In the genomic region with DNA sequence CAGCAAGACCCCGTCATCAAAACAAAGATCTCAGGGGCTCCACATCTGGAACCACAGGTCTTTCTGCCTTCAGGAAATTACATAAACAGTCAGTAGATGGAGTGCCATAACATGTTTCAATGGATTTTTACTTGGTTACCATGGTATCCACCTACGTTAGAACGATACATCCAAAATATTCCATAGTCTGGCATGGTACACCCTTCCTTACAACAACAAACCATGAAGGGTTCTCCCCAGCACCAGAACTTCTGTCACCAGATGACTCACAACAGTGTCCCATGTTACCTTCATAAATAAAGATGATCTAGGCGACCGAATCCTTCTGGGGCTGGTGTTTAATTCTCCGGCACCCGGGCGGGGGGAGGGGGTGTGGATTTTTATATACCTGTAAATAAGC, we compare ENCODE assay signal across 28 mouse cellular contexts. TPM values are rescaled to one million over a fixed set of nuclear protein-coding genes. Genes with fewer than 3 reads are reported as not detected.
A peak's percentile ranks its signal among the peaks of the same experiment; 100 is the strongest.
DNase-seq lines count a peak whose midpoint lies in the region; ATAC-seq and TF ChIP-seq lines count a peak whose summit lies in the region.
"Had no signal": no experiment of that assay in that cellular context is flagged by ENCODE, and none has a peak within 500 bp of the region (broad histone marks: within the 10 kb centered on the region; RNA-seq: fewer than 3 reads in every experiment).

No protein-coding gene starts in this region.

- peak; percentile 64 for DNase-seq in heart, adult 11 months
- DNase-seq in limb, embryonic 10.5 days (ENCODE audit: low spot score), result no peak
- DNase-seq in left cerebral cortex, adult 2 months (ENCODE audit: extremely low spot score in 1 of 2, low spot score in 2 of 2), result no peak
- no peak for DNase-seq in adrenal gland, postnatal 36 days
- DNase-seq: adrenal gland, postnatal 14 days; cerebellum, adult 18-20 months; cerebellum, postnatal 10 days; heart, postnatal 14 days; kidney, adult 11 months; kidney, postnatal 25 days; lung, embryonic 14.5 days; lung, postnatal 14 days; midbrain, embryonic 14.5 days; retina, postnatal 1 day had no signal

- intact Hi-C loops in left cerebral cortex, adult 2 months (cut with DNase I), result loop anchor here (5.0 kb wide), 1 partner anchor 37 kb away; no protein-coding TSS in a partner anchor

- H3K27me3 ChIP-seq in heart, embryonic 12.5 days (replicated peaks), result no peaks in the 10 kb centered on the region
- no peaks in the 10 kb centered on the region for H3K27me3 ChIP-seq in limb, embryonic 12.5 days
- H3K27me3 ChIP-seq in limb, embryonic 10.5 days (ENCODE audit: low read depth, poor library complexity, severe bottlenecking), result no peaks in the 10 kb centered on the region
- H3K27me3 ChIP-seq in limb, embryonic 13.5 days, result no peaks in the 10 kb centered on the region
- H3K27me3 ChIP-seq: embryonic facial prominence, embryonic 13.5 days; hindbrain, embryonic 15.5 days; kidney, embryonic 15.5 days; limb, embryonic 15.5 days; liver, embryonic 15.5 days; neural tube, embryonic 15.5 days had no signal

- ATAC-seq in heart, embryonic 12.5 days (ENCODE audit: insufficient number of reproducible peaks, low FRiP score), result no peak
- ATAC-seq in limb, embryonic 12.5 days (ENCODE audit: insufficient number of reproducible peaks, insufficient read depth, low FRiP score, low TSS enrichment, low read depth), result no peak
- no peak for ATAC-seq in limb, embryonic 13.5 days (ENCODE audit: low FRiP score, low read depth)
- ATAC-seq: CD4-positive, CD25-positive, alpha-beta regulatory T cell, adult 4 months; forebrain, embryonic 16.5 days; inflammation-experienced regulatory T-cells, adult 6 months had no signal

- WGBS in heart, embryonic 12.5 days, result 88% methylated on average over 8 of the region's 8 CpGs
- WGBS in limb, embryonic 12.5 days, result 83% methylated on average over 8 of the region's 8 CpGs
- WGBS in limb, embryonic 10.5 days, result 94% methylated on average over 8 of the region's 8 CpGs
- 72% methylated on average over 8 of the region's 8 CpGs for WGBS in limb, embryonic 13.5 days

- H3K4me2 ChIP-seq in heart, embryonic 12.5 days, result no peak overlapping the region
- H3K4me2 ChIP-seq in limb, embryonic 12.5 days, result no peak overlapping the region
- H3K4me2 ChIP-seq in limb, embryonic 13.5 days (replicated peaks), result no peak overlapping the region
- H3K4me2 ChIP-seq: embryonic facial prominence, embryonic 13.5 days; hindbrain, embryonic 15.5 days; kidney, embryonic 15.5 days; limb, embryonic 15.5 days; liver, embryonic 15.5 days; lung, embryonic 14.5 days; neural tube, embryonic 15.5 days had no signal

- H3K27ac ChIP-seq in heart, embryonic 12.5 days (ENCODE audit: poor library complexity, severe bottlenecking), result no peak overlapping the region
- 0 out of 2 replicates have a peak overlapping the region, but pooled peaks have one; percentile 7 for H3K27ac ChIP-seq in limb, embryonic 12.5 days
- H3K27ac ChIP-seq in limb, embryonic 10.5 days, result no peak overlapping the region
- H3K27ac ChIP-seq in left cerebral cortex, adult 2 months, result peak overlapping the region; percentile 76
- H3K27ac ChIP-seq in limb, embryonic 13.5 days, result 0 out of 2 replicates have a peak overlapping the region, but pooled peaks have one; percentile 44
- H3K27ac ChIP-seq: embryonic facial prominence, embryonic 13.5 days; forebrain, embryonic 10.5 days; hindbrain, embryonic 10.5 days; hindbrain, embryonic 15.5 days; kidney, embryonic 15.5 days; limb, embryonic 15.5 days; liver, embryonic 15.5 days; neural tube, embryonic 15.5 days had no signal

- no peaks in the 10 kb centered on the region for H3K36me3 ChIP-seq in heart, embryonic 12.5 days
- no peaks in the 10 kb centered on the region for H3K36me3 ChIP-seq in limb, embryonic 12.5 days
- H3K36me3 ChIP-seq in limb, embryonic 10.5 days, result peaks cover 4% of the 10 kb centered on the region; the same call in 1 of the 2 replicates
- H3K36me3 ChIP-seq in limb, embryonic 13.5 days, result no peaks in the 10 kb centered on the region
- H3K36me3 ChIP-seq: embryonic facial prominence, embryonic 13.5 days; hindbrain, embryonic 15.5 days; kidney, embryonic 15.5 days; limb, embryonic 15.5 days; neural tube, embryonic 15.5 days had no signal

- TF ChIP-seq CTCF in left cerebral cortex, adult 2 months (IDR thresholded peaks at IDR 0.05), result peak; percentile 1

- no peak overlapping the region for H3K4me3 ChIP-seq in heart, embryonic 12.5 days
- no peak overlapping the region for H3K4me3 ChIP-seq in limb, embryonic 12.5 days (replicated peaks)
- H3K4me3 ChIP-seq in limb, embryonic 10.5 days, result no peak overlapping the region
- no peak overlapping the region for H3K4me3 ChIP-seq in left cerebral cortex, adult 2 months
- no peak overlapping the region for H3K4me3 ChIP-seq in limb, embryonic 13.5 days
- H3K4me3 ChIP-seq: embryonic facial prominence, embryonic 13.5 days; forebrain, embryonic 10.5 days; hindbrain, embryonic 10.5 days; hindbrain, embryonic 15.5 days; kidney, embryonic 15.5 days; limb, embryonic 15.5 days; liver, embryonic 15.5 days; neural tube, embryonic 15.5 days had no signal

- H3K4me1 ChIP-seq in heart, embryonic 12.5 days (replicated peaks), result peaks cover 47% of the 10 kb centered on the region
- H3K4me1 ChIP-seq in limb, embryonic 12.5 days (replicated peaks), result peaks cover 45% of the 10 kb centered on the region
- H3K4me1 ChIP-seq in limb, embryonic 10.5 days, result peaks cover 31% of the 10 kb centered on the region
- H3K4me1 ChIP-seq in limb, embryonic 13.5 days, result peaks cover 52% of the 10 kb centered on the region

- H3K9me3 ChIP-seq in heart, embryonic 12.5 days (replicated peaks), result no peaks in the 10 kb centered on the region
- no peaks in the 10 kb centered on the region for H3K9me3 ChIP-seq in limb, embryonic 12.5 days
- H3K9me3 ChIP-seq in limb, embryonic 10.5 days (replicated peaks), result no peaks in the 10 kb centered on the region
- no peaks in the 10 kb centered on the region for H3K9me3 ChIP-seq in limb, embryonic 13.5 days
- H3K9me3 ChIP-seq: embryonic facial prominence, embryonic 13.5 days; forebrain, embryonic 10.5 days; hindbrain, embryonic 10.5 days; hindbrain, embryonic 15.5 days; kidney, embryonic 15.5 days; limb, embryonic 15.5 days; liver, embryonic 15.5 days; neural tube, embryonic 15.5 days had no signal

- no peak overlapping the region for H3K9ac ChIP-seq in heart, embryonic 12.5 days
- H3K9ac ChIP-seq in limb, embryonic 12.5 days (replicated peaks), result no peak overlapping the region
- H3K9ac ChIP-seq in limb, embryonic 13.5 days, result no peak overlapping the region
- H3K9ac ChIP-seq: embryonic facial prominence, embryonic 13.5 days; hindbrain, embryonic 15.5 days; kidney, embryonic 15.5 days; limb, embryonic 15.5 days; liver, embryonic 15.5 days; lung, embryonic 14.5 days; neural tube, embryonic 15.5 days had no signal

RNA-seq across cellular contexts. Expression of a gene that starts 5.6 kb away (rescaled TPM):
- 37.5 and 38.5 TPM in 2 replicates for polyA plus RNA-seq in heart, embryonic 12.5 days (2016; fragmentation: Nextera tagmentation; extraction: Ambion mirVana)
- polyA plus RNA-seq in limb, embryonic 12.5 days (2016; fragmentation: Nextera tagmentation; extraction: Ambion mirVana), result 50.7 and 52.7 TPM in 2 replicates
- polyA plus RNA-seq in limb, embryonic 10.5 days (2016; fragmentation: Nextera tagmentation; extraction: Ambion mirVana), result 51.4 and 55.6 TPM in 2 replicates
- total RNA-seq in left cerebral cortex, adult 2 months (2021), result 10 to 100 TPM; 82.1 to 88.2 TPM
- polyA plus RNA-seq in limb, embryonic 13.5 days (2015; fragmentation: Nextera tagmentation; extraction: Ambion mirVana), result 45.9 and 46.4 TPM in 2 replicates
- 10 to 100 TPM; 24.9 to 29.4 TPM for total RNA-seq in adrenal gland, postnatal 36 days (2021)

RNA-seq across cellular contexts. Expression of a gene that starts 5.7 kb away (rescaled TPM):
- polyA plus RNA-seq in heart, embryonic 12.5 days (2016; fragmentation: Nextera tagmentation; extraction: Ambion mirVana), result 23.0 and 25.4 TPM in 2 replicates
- polyA plus RNA-seq in limb, embryonic 12.5 days (2016; fragmentation: Nextera tagmentation; extraction: Ambion mirVana), result 20.3 and 26.1 TPM in 2 replicates
- 28.6 and 31.5 TPM in 2 replicates for polyA plus RNA-seq in limb, embryonic 10.5 days (2016; fragmentation: Nextera tagmentation; extraction: Ambion mirVana)
- 10 to 100 TPM; 20.3 to 22.1 TPM for total RNA-seq in left cerebral cortex, adult 2 months (2021)
- polyA plus RNA-seq in limb, embryonic 13.5 days (2015; fragmentation: Nextera tagmentation; extraction: Ambion mirVana), result 20.9 and 23.2 TPM in 2 replicates
- 10 to 100 TPM; 57.7 to 73.3 TPM for total RNA-seq in adrenal gland, postnatal 36 days (2021)

Comparison
In these comparisons a context has a peak if more than half of its experiments do, and no peak if none do; other contexts are left out.
1. H3K27ac ChIP-seq: peak in limb, embryonic 12.5 days (single experiment), left cerebral cortex, adult 2 months (single experiment) and limb, embryonic 13.5 days (single experiment); none in heart, embryonic 12.5 days (single experiment) and limb, embryonic 10.5 days (single experiment).